Mouse (Mus musculus) kidney, embryonic 14.5 days (tissue): ENCODE results near the gene Catsper1. TPM values are rescaled to one million over a fixed set of nuclear protein-coding genes. Genes with fewer than 3 reads are reported as not detected.
A peak's percentile ranks its signal among the peaks of the same experiment; 100 is the strongest.

Experiments used
- ATAC-seq: fragments of 200-750 bp; cut with Nextera tagmentation; 2 replicates; pipeline ENCODE4 v1.8.0; 2017; ENCODE audit warnings: moderate number of reproducible peaks, mild to moderate bottlenecking, moderate TSS enrichment, moderate library complexity; ENCODE audit not compliant: low FRiP score, low TSS enrichment
- H3K27ac ChIP-seq: fragments of 300-500 bp; sonication (generic); 2 replicates; pipeline ENCODE4 v1.5.1; 2014; ENCODE audit warnings: low read depth, mild to moderate bottlenecking, low read length, moderate library complexity, mixed read lengths
- H3K27me3 ChIP-seq: fragments of 300-500 bp; sonication (generic); 2 replicates; pipeline ENCODE4 v1.6.1; 2014; ENCODE audit warnings: mild to moderate bottlenecking, low read length; ENCODE audit not compliant: control insufficient read depth, insufficient read depth
- H3K36me3 ChIP-seq: fragments of 300-500 bp; sonication (generic); 2 replicates; pipeline ENCODE4 v1.6.1; 2014; ENCODE audit warnings: low read length, mixed read lengths; ENCODE audit not compliant: control insufficient read depth, insufficient read depth
- H3K4me1 ChIP-seq: fragments of 300-500 bp; sonication (generic); 2 replicates; pipeline ENCODE4 v1.6.1; 2014; ENCODE audit warnings: low read length, mixed read lengths; ENCODE audit not compliant: control insufficient read depth, insufficient read depth
- H3K4me2 ChIP-seq: fragments of 300-500 bp; sonication (generic); replicated peaks from 2 replicates; pipeline ENCODE4 v1.6.1; 2014; ENCODE audit warnings: low read depth, mild to moderate bottlenecking, low read length
- H3K4me3 ChIP-seq: fragments of 300-500 bp; sonication (generic); 2 replicates; pipeline ENCODE4 v1.5.1; 2014; ENCODE audit warnings: mild to moderate bottlenecking, low read length
- H3K9ac ChIP-seq: fragments of 300-500 bp; sonication (generic); 2 replicates; pipeline ENCODE4 v1.6.1; 2014; ENCODE audit warnings: low read depth, mild to moderate bottlenecking, low read length, moderate library complexity
- H3K9me3 ChIP-seq: fragments of 300-500 bp; sonication (generic); 2 replicates; pipeline ENCODE4 v1.6.1; 2016; ENCODE audit warnings: low read length; ENCODE audit not compliant: control insufficient read depth
- WGBS: fragments of 180-500 bp; shearing (Covaris S2); extraction: QIAGEN DNeasy Blood & Tissue Kit; methylation state at CpG from one replicate; pipeline ENCODE4 v1.1.7; 2014; 5-methylcytosine and 5-hydroxymethylcytosine counted together
- polyA plus RNA-seq: library from polyadenylated mRNA; unstranded; fragments of >200 nt; fragmentation: Nextera tagmentation; extraction: Ambion mirVana; gene quantifications from 2 replicates; pipeline ENCODE4 v1.2.1, GENCODE M21; 2014

The Catsper1 gene
- polyA plus RNA-seq, 1 experiment from 2014 or later = not detected

DNA sequence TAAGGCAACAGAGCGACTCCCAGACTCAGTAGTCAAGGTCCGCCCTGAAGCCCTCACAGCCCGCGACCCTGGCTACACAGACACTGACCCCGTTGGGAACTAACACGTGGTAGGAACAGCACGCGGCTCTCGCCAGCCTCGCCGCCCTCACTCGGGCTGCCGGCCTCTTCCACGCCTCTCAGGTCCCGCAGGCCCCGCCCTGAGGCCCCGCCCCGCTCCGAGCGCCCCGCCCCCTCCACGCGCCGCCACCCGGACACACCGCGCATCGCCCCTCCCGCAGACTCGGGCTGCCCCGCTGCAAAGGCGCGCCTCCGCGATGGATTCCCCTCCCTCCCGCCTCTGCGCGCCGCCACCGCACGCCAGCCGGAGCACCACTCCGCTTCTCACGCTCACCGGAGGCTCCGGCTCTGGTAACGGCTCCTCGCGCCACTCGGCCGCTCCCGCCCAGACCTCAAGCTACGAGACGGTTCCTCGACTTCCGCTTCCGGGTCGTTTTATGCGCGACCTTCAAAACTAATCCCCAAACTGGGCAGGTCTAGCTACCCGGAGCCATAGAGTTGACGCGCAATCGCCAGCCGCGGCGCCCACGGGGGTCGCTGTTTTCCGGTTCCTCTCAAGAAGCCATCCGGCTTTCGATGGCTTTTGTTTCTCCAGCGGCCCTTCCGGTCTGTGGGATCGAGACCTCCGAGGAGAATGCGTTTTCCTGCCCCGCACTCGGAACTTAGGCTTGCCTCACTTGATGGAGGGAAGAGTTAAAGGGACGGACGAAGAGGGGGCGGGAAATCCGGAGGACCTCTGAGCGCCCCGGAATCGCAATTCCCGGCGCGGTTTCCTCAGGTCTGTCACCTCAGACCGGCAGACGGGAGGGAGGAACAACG is 30.9 kb downstream of the Catsper1 start, which contains the start of gene Eif1ad:
Gene Eif1ad (plus strand): TSS at position 567 of the 878 bp plus-strand sequence.
- H3K27ac ChIP-seq = peak within 1 kb of the TSS; percentile 97
- no peaks in the 10 kb centered on the region for H3K9me3 ChIP-seq
- peak within 1 kb of the TSS; percentile 91 for H3K9ac ChIP-seq
- under 1% methylated on average over 73 of the region's 92 CpGs for WGBS
- H3K27me3 ChIP-seq = no peaks in the 10 kb centered on the region
- peak within 1 kb of the TSS; percentile 86 for H3K4me3 ChIP-seq
- ATAC-seq = peak; percentile 94
- H3K4me2 ChIP-seq = peak within 1 kb of the TSS; percentile 92
- H3K4me1 ChIP-seq = peaks cover 13% of the 10 kb centered on the region; the same call in 1 of the 2 replicates
- peaks cover 53% of the 10 kb centered on the region for H3K36me3 ChIP-seq

- Histone ChIP-seq H3K27me3 (no peaks in the 10 kb centered on the region), H3K4me3 (peak within 1 kb of the TSS; percentile 86), H3K9ac (peak within 1 kb of the TSS; percentile 91), H3K4me1 (peaks cover 13% of the 10 kb centered on the region; the same call in 1 of the 2 replicates), H3K9me3 (no peaks in the 10 kb centered on the region), H3K4me2 (peak within 1 kb of the TSS; percentile 92), H3K36me3 (peaks cover 58% of the 10 kb centered on the region), H3K27ac (peak within 1 kb of the TSS; percentile 97)
- ATAC-seq = peak; percentile 36
- WGBS = under 1% methylated on average over 33 of the region's 33 CpGs
Measured at GRCm38 (mm10) chr19:5367053-5367359, 31.5 kb downstream of the Catsper1 start, which contains the start of gene Banf1. Gene Banf1 (minus strand): TSS chr19:5367168.

- H3K27ac ChIP-seq = no peak overlapping the region
- H3K9me3 ChIP-seq = no peaks in the 10 kb centered on the region
- peaks cover 62% of the 10 kb centered on the region for H3K36me3 ChIP-seq
- no peak for ATAC-seq
- H3K4me3 ChIP-seq = peak overlapping the region; percentile 86
- peak overlapping the region; percentile 92 for H3K4me2 ChIP-seq
- H3K9ac ChIP-seq = peak overlapping the region; percentile 91
- no peaks in the 10 kb centered on the region for H3K27me3 ChIP-seq
- peaks cover 13% of the 10 kb centered on the region; the same call in 1 of the 2 replicates for H3K4me1 ChIP-seq
- WGBS = 10% methylated on average over 11 of the region's 11 CpGs
Measured at GRCm38 (mm10) chr19:5367455-5367854, 31.9 kb downstream of the Catsper1 start.

DNA sequence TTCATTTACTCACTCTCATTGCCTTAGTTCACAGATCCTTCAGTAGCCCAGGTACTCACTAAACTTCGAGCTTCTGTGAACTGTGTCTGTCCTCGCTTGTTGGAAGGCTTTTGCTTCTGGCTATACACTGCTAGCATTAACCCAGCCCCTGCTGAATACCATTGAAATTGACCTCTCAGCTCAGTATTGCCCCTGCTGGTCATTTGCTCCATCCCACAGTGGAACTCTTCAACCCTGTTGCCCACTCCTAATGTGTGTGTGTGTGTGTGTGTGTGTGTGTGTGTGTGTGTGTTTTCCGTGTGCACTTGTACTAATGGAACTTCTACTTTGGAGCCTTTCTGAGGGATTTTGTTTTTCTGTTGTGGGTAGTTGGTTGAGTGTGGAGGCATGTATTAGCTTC is 35.4 kb downstream of the Catsper1 start:
- H3K36me3 ChIP-seq = peaks cover 50% of the 10 kb centered on the region
- ATAC-seq = no peak

GRCm38 (mm10) chr19:5372724-5373123 is 37.2 kb downstream of the Catsper1 start:
- H3K9me3 ChIP-seq = no peaks in the 10 kb centered on the region
- no peak overlapping the region for H3K27ac ChIP-seq
- peaks cover 59% of the 10 kb centered on the region for H3K36me3 ChIP-seq
- no peaks in the 10 kb centered on the region for H3K27me3 ChIP-seq
- no peak overlapping the region for H3K4me3 ChIP-seq
- ATAC-seq = no peak
- 91% methylated on average over 7 of the region's 7 CpGs for WGBS
- no peak overlapping the region for H3K4me2 ChIP-seq
- H3K4me1 ChIP-seq = 0 out of 2 replicates have a peak, but pooled peaks cover 8% of the 10 kb centered on the region
- H3K9ac ChIP-seq = no peak overlapping the region

More for the DNA sequence above, 35.4 kb downstream of the Catsper1 start:
- Histone ChIP-seq H3K9ac (no peak overlapping the region), H3K27me3 (no peaks in the 10 kb centered on the region), H3K27ac (no peak overlapping the region), H3K9me3 (no peaks in the 10 kb centered on the region), H3K4me2 (no peak overlapping the region), H3K4me3 (no peak overlapping the region), H3K4me1 (0 out of 2 replicates have a peak, but pooled peaks cover 8% of the 10 kb centered on the region)
- 96% methylated on average over 3 of the region's 3 CpGs for WGBS

GRCm38 (mm10) chr19:5374177-5374576 is 38.6 kb downstream of the Catsper1 start:
- no peaks in the 10 kb centered on the region for H3K9me3 ChIP-seq
- H3K27ac ChIP-seq = no peak overlapping the region
- H3K4me2 ChIP-seq = no peak overlapping the region
- 88% methylated on average over 4 of the region's 4 CpGs for WGBS
- no peak overlapping the region for H3K9ac ChIP-seq
- ATAC-seq = no peak
- H3K36me3 ChIP-seq = peaks cover 62% of the 10 kb centered on the region
- H3K4me3 ChIP-seq = no peak overlapping the region
- no peaks in the 10 kb centered on the region for H3K27me3 ChIP-seq
- no peaks in the 10 kb centered on the region for H3K4me1 ChIP-seq

DNA sequence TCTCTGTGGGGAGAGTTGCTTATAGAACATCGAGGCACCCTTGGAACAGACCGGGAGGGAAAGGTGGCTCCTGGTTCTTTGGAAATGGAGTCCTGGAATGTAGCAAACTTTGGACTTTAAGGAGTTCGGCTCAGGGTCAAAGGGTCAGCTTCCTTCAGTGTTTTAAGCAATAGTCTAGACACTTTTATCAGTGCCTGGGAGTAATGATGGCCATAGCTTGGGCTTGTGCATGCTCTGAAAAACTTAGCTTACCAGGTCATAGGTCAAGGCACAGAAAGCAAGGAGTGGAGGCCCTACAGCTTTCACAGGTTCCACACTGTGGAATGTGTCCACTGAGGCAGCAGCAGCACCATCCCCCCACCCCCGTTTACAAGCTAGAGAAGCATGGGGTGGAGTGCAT is 39.2 kb downstream of the Catsper1 start:
- Histone ChIP-seq H3K27ac (no peak overlapping the region), H3K9me3 (no peaks in the 10 kb centered on the region), H3K27me3 (no peaks in the 10 kb centered on the region), H3K4me2 (no peak overlapping the region), H3K36me3 (peaks cover 62% of the 10 kb centered on the region), H3K4me1 (no peaks in the 10 kb centered on the region), H3K4me3 (no peak overlapping the region), H3K9ac (no peak overlapping the region)
- 68% methylated on average over 4 of the region's 4 CpGs for WGBS
- no peak for ATAC-seq

- Histone ChIP-seq H3K27ac (no peak overlapping the region), H3K9me3 (no peaks in the 10 kb centered on the region), H3K9ac (no peak overlapping the region), H3K4me2 (no peak overlapping the region), H3K27me3 (no peaks in the 10 kb centered on the region), H3K4me3 (no peak overlapping the region), H3K36me3 (peaks cover 64% of the 10 kb centered on the region), H3K4me1 (no peaks in the 10 kb centered on the region)
- 95% methylated on average over 1 of the region's 1 CpGs for WGBS
- no peak for ATAC-seq
Measured at GRCm38 (mm10) chr19:5377446-5377845, 41.9 kb downstream of the Catsper1 start.

DNA sequence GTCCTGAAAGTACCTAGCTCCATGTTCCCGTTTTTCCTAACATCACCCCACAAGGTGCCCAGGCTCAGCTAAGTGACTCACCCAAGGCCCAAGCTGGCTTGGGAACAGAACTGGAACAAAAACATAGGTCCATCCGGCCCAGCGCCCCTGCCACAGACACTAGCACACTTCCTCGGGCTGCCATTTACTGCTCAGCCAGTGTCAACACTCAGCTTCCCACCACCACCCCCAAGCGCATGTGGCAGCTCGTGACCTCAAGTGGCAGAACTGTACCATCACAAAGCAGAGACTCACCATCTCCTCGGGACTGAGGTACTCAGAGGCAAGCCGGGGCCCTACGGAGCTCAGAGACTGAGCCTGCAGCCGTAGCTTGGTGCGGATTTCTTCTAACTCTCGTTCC is 47.8 kb downstream of the Catsper1 start:
- no peak overlapping the region for H3K9ac ChIP-seq
- no peak overlapping the region for H3K4me3 ChIP-seq
- H3K4me1 ChIP-seq = peaks cover 8% of the 10 kb centered on the region
- no peaks in the 10 kb centered on the region for H3K9me3 ChIP-seq
- ATAC-seq = no peak
- no peaks in the 10 kb centered on the region for H3K27me3 ChIP-seq
- 96% methylated on average over 12 of the region's 12 CpGs for WGBS
- H3K4me2 ChIP-seq = no peak overlapping the region
- no peak overlapping the region for H3K27ac ChIP-seq
- peaks cover 79% of the 10 kb centered on the region for H3K36me3 ChIP-seq
